Mouse (Mus musculus) erythroblast, embryonic 14.5 days (primary cell): ENCODE measurements around the gene Drg2.

ENCODE experiments used
- GATA1 ChIP-seq: IDR thresholded peaks from 2 replicates; pipeline ENCODE4 v1.6.1; 2012; ENCODE audit warnings: low read length, inconsistent platforms, mixed read lengths
- TAL1 ChIP-seq: IDR thresholded peaks from 3 replicates; pipeline ENCODE4 v1.6.1; 2012; ENCODE audit warnings: low read length, inconsistent platforms, mixed read lengths

- TF ChIP-seq GATA1 (no peak), TAL1 (no peak)
Measured at GRCm38 (mm10) chr11:60412173-60412572, 42.2 kb upstream of the Drg2 start.
